Mouse (Mus musculus): ENCODE data around the gene Arid4a.

- no peak for TF ChIP-seq POLR2A (IDR thresholded peaks at IDR 0.05; ENCODE audit: extremely low read depth, insufficient read depth, low read length)
- TF ChIP-seq CTCF (IDR thresholded peaks at IDR 0.05; ENCODE audit: extremely low read depth, insufficient read depth, low read length), result no peak
These were observed 9.6 kb upstream of the Arid4a start for GRCm38 (mm10) chr12:71006141-71006540.
